In genomic region chr1:64705230-64705629, GRCm38 (mm10) we compare ENCODE assay signal across 9 mouse cellular contexts. TPM values are rescaled to one million over a fixed set of nuclear protein-coding genes. Genes with fewer than 3 reads are reported as not detected.
A peak's percentile ranks its signal among the peaks of the same experiment; 100 is the strongest.
DNase-seq lines count a peak whose midpoint lies in the region; ATAC-seq lines count a peak whose summit lies in the region.
"Had no signal": no experiment of that assay in that cellular context is flagged by ENCODE, and none has a peak within 500 bp of the region (broad histone marks: within the 10 kb centered on the region; RNA-seq: fewer than 3 reads in every experiment).

No protein-coding gene starts in this region.

- H3K9me3 ChIP-seq in intestine, embryonic 14.5 days (ENCODE audit: control insufficient read depth, low read length): no peaks in the 10 kb centered on the region
- no peaks in the 10 kb centered on the region for H3K9me3 ChIP-seq in intestine, embryonic 15.5 days
- H3K9me3 ChIP-seq: limb, embryonic 15.5 days had no signal

- H3K4me3 ChIP-seq in intestine, embryonic 14.5 days (ENCODE audit: low read depth, low read length): no peak overlapping the region
- H3K4me3 ChIP-seq in intestine, embryonic 15.5 days (replicated peaks): no peak overlapping the region
- H3K4me3 ChIP-seq: limb, embryonic 15.5 days had no signal

- H3K27me3 ChIP-seq in intestine, embryonic 14.5 days (replicated peaks; ENCODE audit: control insufficient read depth, insufficient read depth, low read length): no peaks in the 10 kb centered on the region
- no peaks in the 10 kb centered on the region for H3K27me3 ChIP-seq in intestine, embryonic 15.5 days (replicated peaks)
- H3K27me3 ChIP-seq: limb, embryonic 15.5 days had no signal

- H3K9ac ChIP-seq in intestine, embryonic 14.5 days (ENCODE audit: low read length): no peak overlapping the region
- no peak overlapping the region for H3K9ac ChIP-seq in intestine, embryonic 15.5 days
- H3K9ac ChIP-seq: limb, embryonic 15.5 days had no signal

- 46% methylated on average over 6 of the region's 6 CpGs for WGBS in intestine, embryonic 14.5 days
- 47% methylated on average over 6 of the region's 6 CpGs for WGBS in intestine, embryonic 15.5 days

- ATAC-seq in intestine, embryonic 14.5 days (replicated peaks; ENCODE audit: low FRiP score, low TSS enrichment, low read depth): no peak
- no peak; the same call in 1 of the 2 replicates for ATAC-seq in intestine, embryonic 15.5 days

- H3K27ac ChIP-seq in intestine, embryonic 14.5 days (ENCODE audit: low read depth): no peak overlapping the region
- no peak overlapping the region for H3K27ac ChIP-seq in intestine, embryonic 15.5 days
- H3K27ac ChIP-seq: limb, embryonic 15.5 days had no signal

- H3K4me1 ChIP-seq in intestine, embryonic 14.5 days (replicated peaks; ENCODE audit: control insufficient read depth, insufficient read depth, low read length): no peaks in the 10 kb centered on the region
- no peaks in the 10 kb centered on the region for H3K4me1 ChIP-seq in intestine, embryonic 15.5 days (replicated peaks)
- H3K4me1 ChIP-seq: limb, embryonic 15.5 days had no signal

- peak; percentile 71 for DNase-seq in intestine, embryonic 14.5 days (ENCODE audit: low spot score)
- peak; percentile 82 for DNase-seq in adipocyte (ENCODE audit: low spot score)
- DNase-seq in embryo, embryonic 10 days (ENCODE audit: low spot score): peak; percentile 79
- DNase-seq in heart, postnatal 36 days: peak; percentile 54 to 70
- peak; percentile 55 to 70 for DNase-seq in layer of hippocampus, postnatal 10 days (ENCODE audit: low spot score in 2 of 2)
- DNase-seq in mesoderm, embryonic 11.5 days (ENCODE audit: low read depth, low spot score): peak; percentile 62
- DNase-seq in spleen, postnatal 36 days (ENCODE audit: low spot score in 2 of 2): peak; percentile 58 to 66

- no peak overlapping the region for H3K4me2 ChIP-seq in intestine, embryonic 14.5 days (ENCODE audit: low read length)
- H3K4me2 ChIP-seq in intestine, embryonic 15.5 days (replicated peaks): no peak overlapping the region
- H3K4me2 ChIP-seq: limb, embryonic 15.5 days had no signal

- H3K36me3 ChIP-seq in intestine, embryonic 14.5 days (ENCODE audit: control insufficient read depth, insufficient read depth, low read length): peaks cover 14% of the 10 kb centered on the region; the same call in 1 of the 2 replicates
- 0 out of 2 replicates have a peak, but pooled peaks cover 3% of the 10 kb centered on the region for H3K36me3 ChIP-seq in intestine, embryonic 15.5 days

- intact Hi-C loops in heart, postnatal 36 days (cut with DNase I): no loop called here

RNA-seq across cellular contexts. Expression of gene Ccnyl1, which starts 15.0 kb away (rescaled TPM):
- polyA plus RNA-seq in intestine, embryonic 14.5 days (2014; fragmentation: Nextera tagmentation; extraction: Ambion mirVana): 7.2 and 8.5 TPM in 2 replicates
- polyA plus RNA-seq in intestine, embryonic 15.5 days (2015; fragmentation: Nextera tagmentation; extraction: Ambion mirVana): 4.0 and 4.3 TPM in 2 replicates
- total RNA-seq in heart, postnatal 36 days (2021): 10 to 100 TPM; 15.5 to 18.2 TPM
- 10 to 100 TPM; 23.4 to 25.0 TPM for total RNA-seq in layer of hippocampus, postnatal 10 days (2021)

RNA-seq across cellular contexts. Expression of gene Fzd5, which starts 32.3 kb away (rescaled TPM):
- 7.0 and 9.0 TPM in 2 replicates for polyA plus RNA-seq in intestine, embryonic 14.5 days (2014; fragmentation: Nextera tagmentation; extraction: Ambion mirVana)
- 7.1 and 8.0 TPM in 2 replicates for polyA plus RNA-seq in intestine, embryonic 15.5 days (2015; fragmentation: Nextera tagmentation; extraction: Ambion mirVana)
- 1 to 10 TPM; 4.5 TPM for total RNA-seq in heart, postnatal 36 days (2021)
- total RNA-seq in layer of hippocampus, postnatal 10 days (2021): 1 to 10 TPM in 1 of 2 experiments, under 1 TPM in 1; 0.83 to 1.0 TPM
